In genomic region chr10:54074247-54074608, GRCm38 (mm10) we compare ENCODE assay signal across 8 mouse cellular contexts. TPM values are rescaled to one million over a fixed set of nuclear protein-coding genes. Genes with fewer than 3 reads are reported as not detected.
A peak's percentile ranks its signal among the peaks of the same experiment; 100 is the strongest.
DNase-seq lines count a peak whose midpoint lies in the region; ATAC-seq and TF ChIP-seq lines count a peak whose summit lies in the region.

No protein-coding gene starts in this region.

- H3K4me1 ChIP-seq in lung, embryonic 15.5 days = peaks cover 15% of the 10 kb centered on the region
- peaks cover 7% of the 10 kb centered on the region; the same call in 1 of the 2 replicates for H3K4me1 ChIP-seq in brown adipose tissue, adult 24 weeks (ENCODE audit: control insufficient read depth, insufficient read depth, insufficient read length, low read length)
- H3K4me1 ChIP-seq in heart, embryonic 16.5 days (ENCODE audit: control insufficient read depth, insufficient read depth, low read length) = peaks cover 21% of the 10 kb centered on the region
- peaks cover 5% of the 10 kb centered on the region for H3K4me1 ChIP-seq in liver, adult 2 months (ENCODE audit: control insufficient read depth, insufficient read depth, low read length)

- H3K4me3 ChIP-seq in lung, embryonic 15.5 days = peak overlapping the region; percentile 67
- peak overlapping the region; percentile 88 for H3K4me3 ChIP-seq in brown adipose tissue, adult 24 weeks (ENCODE audit: insufficient read depth, low read depth, low read length)
- peak overlapping the region; percentile 84 for H3K4me3 ChIP-seq in heart, embryonic 16.5 days (ENCODE audit: low read length)
- peak overlapping the region; percentile 94 for H3K4me3 ChIP-seq in liver, adult 2 months (ENCODE audit: insufficient read depth, low read depth, low read length)

- peaks cover 28% of the 10 kb centered on the region for H3K79me2 ChIP-seq in liver, adult 2 months (ENCODE audit: control insufficient read depth, insufficient read depth, low read length)

- ATAC-seq in lung, embryonic 15.5 days (ENCODE audit: borderline replicate concordance, extremely low read depth, low FRiP score, low TSS enrichment) = no peak
- ATAC-seq in heart, embryonic 16.5 days (replicated peaks; ENCODE audit: extremely low read depth, insufficient read depth, low FRiP score) = no peak

- no peaks in the 10 kb centered on the region for H3K27me3 ChIP-seq in lung, embryonic 15.5 days
- no peaks in the 10 kb centered on the region for H3K27me3 ChIP-seq in heart, embryonic 16.5 days (ENCODE audit: control insufficient read depth, insufficient read depth, low read length)
- no peaks in the 10 kb centered on the region for H3K27me3 ChIP-seq in liver, adult 2 months (ENCODE audit: control insufficient read depth, insufficient read depth, low read length)

- H3K36me3 ChIP-seq in lung, embryonic 15.5 days = no peaks in the 10 kb centered on the region
- H3K36me3 ChIP-seq in heart, embryonic 16.5 days (ENCODE audit: control insufficient read depth, insufficient read depth) = no peaks in the 10 kb centered on the region
- peaks cover 4% of the 10 kb centered on the region; the same call in 1 of the 2 replicates for H3K36me3 ChIP-seq in liver, adult 2 months (ENCODE audit: control insufficient read depth, insufficient read depth, low read length)

- peak overlapping the region; percentile 100 for H3K4me2 ChIP-seq in lung, embryonic 15.5 days
- H3K4me2 ChIP-seq in heart, embryonic 16.5 days (ENCODE audit: low read depth, low read length) = peak overlapping the region; percentile 88

- no peak overlapping the region for H3K27ac ChIP-seq in lung, embryonic 15.5 days
- H3K27ac ChIP-seq in brown adipose tissue, adult 24 weeks (replicated peaks; ENCODE audit: low read depth, low read length) = no peak overlapping the region
- no peak overlapping the region for H3K27ac ChIP-seq in heart, embryonic 16.5 days (ENCODE audit: low read length)
- H3K27ac ChIP-seq in liver, adult 2 months (replicated peaks; ENCODE audit: insufficient read depth, low read depth, low read length) = peak overlapping the region; percentile 99

- TF ChIP-seq CTCF in liver, adult 2 months (IDR thresholded peaks at IDR 0.05; ENCODE audit: low read depth, low read length) = no peak

- TF ChIP-seq POLR2A in liver, adult 2 months (IDR thresholded peaks at IDR 0.05; ENCODE audit: extremely low read depth, insufficient read depth, low read length) = 0 out of 2 replicates have a peak, but pooled peaks have one; percentile 5

- 2% methylated on average over 14 of the region's 14 CpGs for WGBS in lung, embryonic 15.5 days
- under 1% methylated on average over 14 of the region's 14 CpGs for WGBS in heart, embryonic 16.5 days
- 1% methylated on average over 14 of the region's 14 CpGs for WGBS in liver, adult 2 months

- H3K9ac ChIP-seq in lung, embryonic 15.5 days = peak overlapping the region; percentile 61
- peak overlapping the region; percentile 75 for H3K9ac ChIP-seq in heart, embryonic 16.5 days (ENCODE audit: low read length)
- peak overlapping the region; percentile 99 for H3K9ac ChIP-seq in liver, adult 2 months (ENCODE audit: low read depth, low read length)

- no peak for DNase-seq in lung, postnatal 14 days
- peak; percentile 86 for DNase-seq in liver, adult 2 months (ENCODE audit: extremely low read depth, low read depth, low spot score)
- DNase-seq in spleen, postnatal 14 days (ENCODE audit: low spot score in 2 of 2) = peak; percentile 14 to 28
- DNase-seq in frontal cortex, postnatal 14 days (ENCODE audit: low spot score in 2 of 2) = no peak
- DNase-seq in cerebellum, adult 11-12 months = no peak

- H3K9me3 ChIP-seq in lung, embryonic 15.5 days = no peaks in the 10 kb centered on the region
- H3K9me3 ChIP-seq in heart, embryonic 16.5 days (replicated peaks; ENCODE audit: control insufficient read depth, low read length) = no peaks in the 10 kb centered on the region

RNA-seq across cellular contexts. Expression of gene Man1a, which starts 2.2 kb away (rescaled TPM):
- 2.9 and 4.1 TPM in 2 replicates for polyA plus RNA-seq in lung, embryonic 15.5 days (2015; fragmentation: Nextera tagmentation; extraction: Ambion mirVana)
- 7.7 and 9.8 TPM in 2 replicates for polyA plus RNA-seq in brown adipose tissue, adult 24 weeks (2012; ENCODE audit: insufficient read depth, insufficient read length, missing spikeins)
- 4.6 and 5.8 TPM in 2 replicates for polyA plus RNA-seq in heart, embryonic 16.5 days (2015; fragmentation: Nextera tagmentation; extraction: Ambion mirVana)
- 161 and 171 TPM in 2 replicates for total RNA-seq in liver, adult 2 months (2014; rRNA removed)
- polyA plus RNA-seq in liver, adult 2 months (2012; rRNA removed) = 45.4 and 53.7 TPM in 2 replicates

Comparison
In these comparisons a context has a peak if more than half of its experiments do, and no peak if none do; other contexts are left out.
1. DNase-seq: peak in liver, adult 2 months (single experiment) and spleen, postnatal 14 days (2 of 2); none in lung, postnatal 14 days (single experiment), frontal cortex, postnatal 14 days (0 of 2) and cerebellum, adult 11-12 months (single experiment).
2. Peak in every context shown above with its lines, with median percentiles within 50 percentile points of each other: H3K4me3 ChIP-seq and H3K9ac ChIP-seq.